Mouse (Mus musculus): ENCODE results near the gene Erfe. TPM values are rescaled to one million over a fixed set of nuclear protein-coding genes. Genes with fewer than 3 reads are reported as not detected.
A peak's percentile ranks its signal among the peaks of the same experiment; 100 is the strongest.

Erfe gene
- polyA plus RNA-seq (2012) = 2.2 and 2.4 TPM in 2 replicates

GRCm38 (mm10) chr1:91366215-91367108, at the start of gene Erfe:
Gene Erfe, plus strand, starts transcription at chr1:91366430.
- Histone ChIP-seq H3K4me1 (ENCODE audit: control insufficient read depth) (peaks cover 62% of the 10 kb centered on the region), H3K9me3 (ENCODE audit: control insufficient read depth, low read length) (peaks cover 8% of the 10 kb centered on the region), H3K27me3 (ENCODE audit: control insufficient read depth) (no peaks in the 10 kb centered on the region; the same call in none of the 2 replicates), H3K4me3 (replicated peaks) (peak within 1 kb of the TSS; percentile 84), H3K36me3 (ENCODE audit: control insufficient read depth) (peaks cover 45% of the 10 kb centered on the region)
- TF ChIP-seq GATA1 (IDR thresholded peaks at IDR 0.05; ENCODE audit: low read length) (no peak), TAL1 (IDR thresholded peaks at IDR 0.05; ENCODE audit: low read length) (no peak)

DNA sequence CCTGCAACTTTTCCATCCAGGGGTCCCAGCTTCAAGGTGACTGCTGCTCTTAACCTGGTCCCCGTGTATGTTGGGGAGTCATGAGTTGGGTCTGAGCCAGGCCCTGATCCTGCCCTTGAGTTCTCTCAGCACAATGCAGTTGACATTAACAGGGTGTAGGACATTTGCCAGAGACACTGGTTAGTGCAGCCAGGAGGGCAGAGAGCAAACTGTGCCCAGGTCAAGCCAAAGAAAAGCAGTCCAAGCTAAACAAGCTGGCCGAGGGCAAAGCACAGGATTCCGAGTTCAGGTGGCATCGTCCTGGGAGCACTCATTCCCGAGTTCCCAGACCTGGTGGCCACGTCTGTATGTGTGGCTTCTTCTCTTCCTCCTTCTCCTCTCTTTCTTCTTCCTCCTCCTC, 48.6 kb upstream of the Erfe start:
- Histone ChIP-seq H3K4me3 (replicated peaks) (no peak overlapping the region), H3K27me3 (ENCODE audit: control insufficient read depth) (no peaks in the 10 kb centered on the region), H3K36me3 (ENCODE audit: control insufficient read depth) (peaks cover 61% of the 10 kb centered on the region), H3K9me3 (ENCODE audit: control insufficient read depth, low read length) (no peaks in the 10 kb centered on the region), H3K4me1 (ENCODE audit: control insufficient read depth) (peaks cover 11% of the 10 kb centered on the region)
- TF ChIP-seq GATA1 (IDR thresholded peaks at IDR 0.05; ENCODE audit: low read length) (no peak), TAL1 (IDR thresholded peaks at IDR 0.05; ENCODE audit: low read length) (no peak)

DNA sequence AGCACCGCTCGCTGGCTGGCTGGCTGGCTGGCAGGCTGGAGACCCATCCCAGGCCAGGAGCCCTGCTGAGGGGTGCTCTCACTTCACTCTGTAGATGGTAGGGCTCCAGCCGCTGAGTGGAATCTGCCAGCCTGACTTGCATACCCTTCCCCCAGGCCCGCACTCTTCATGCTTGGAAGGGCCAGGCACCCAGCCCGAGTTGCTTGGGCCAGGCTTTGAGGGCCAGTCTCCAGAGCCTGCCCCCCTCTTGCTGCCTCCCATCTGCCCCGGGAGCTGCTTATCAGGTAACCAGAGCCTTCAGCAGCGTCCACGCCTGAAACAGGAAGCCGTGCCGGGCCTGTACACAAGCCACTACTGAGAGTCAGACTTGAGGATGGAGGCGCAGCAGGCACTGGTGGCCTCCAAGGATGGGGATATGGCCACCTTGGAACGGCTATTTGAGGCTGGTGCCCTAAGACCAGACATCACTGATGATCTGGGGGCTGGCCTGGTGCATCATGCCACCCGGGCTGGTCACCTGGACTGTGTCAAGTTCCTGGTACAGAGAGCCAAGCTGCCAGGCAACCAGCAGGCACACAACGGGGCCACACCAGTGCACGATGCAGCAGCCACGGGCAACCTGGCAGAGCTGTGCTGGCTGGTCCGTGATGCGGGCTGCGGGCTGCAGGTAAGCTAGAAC, 44.3 kb upstream of the Erfe start, which contains the start of gene Espnl:
Espnl (plus strand) TSS at position 316 of the 679 bp plus-strand sequence.
- no peak for TF ChIP-seq GATA1 (IDR thresholded peaks at IDR 0.05; ENCODE audit: low read length)
- TF ChIP-seq TAL1 (IDR thresholded peaks at IDR 0.05; ENCODE audit: low read length) = no peak
- Histone ChIP-seq H3K27me3 (ENCODE audit: control insufficient read depth) (no peaks in the 10 kb centered on the region), H3K4me3 (replicated peaks) (no peak within 1 kb of the TSS), H3K36me3 (ENCODE audit: control insufficient read depth) (peaks cover 22% of the 10 kb centered on the region), H3K4me1 (ENCODE audit: control insufficient read depth) (peaks cover 11% of the 10 kb centered on the region), H3K9me3 (ENCODE audit: control insufficient read depth, low read length) (no peaks in the 10 kb centered on the region)

DNA sequence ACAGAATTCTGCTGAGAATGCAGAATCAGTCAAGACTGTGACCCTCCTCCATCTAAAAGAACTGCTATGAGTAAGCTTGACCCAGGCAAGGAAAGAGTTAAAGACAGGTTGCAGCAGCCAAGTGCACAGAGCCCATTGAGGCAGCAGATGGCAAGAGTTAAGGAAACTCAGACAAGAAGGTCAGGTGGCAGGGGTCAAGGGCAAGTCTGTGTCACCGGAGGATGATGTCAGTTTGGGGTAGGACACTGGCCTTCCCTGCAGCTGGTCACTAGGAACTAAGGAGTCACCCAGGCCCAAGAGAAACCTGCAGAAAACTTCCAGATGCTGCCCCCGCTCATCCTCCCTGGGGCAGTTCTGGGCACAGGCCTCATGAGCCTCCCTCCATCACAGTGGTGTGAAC, 41.6 kb upstream of the Erfe start:
- H3K4me1 ChIP-seq (ENCODE audit: control insufficient read depth) = peaks cover 11% of the 10 kb centered on the region
- no peaks in the 10 kb centered on the region for H3K27me3 ChIP-seq (ENCODE audit: control insufficient read depth)
- no peaks in the 10 kb centered on the region for H3K9me3 ChIP-seq (ENCODE audit: control insufficient read depth, low read length)
- no peak overlapping the region for H3K4me3 ChIP-seq (replicated peaks)
- H3K36me3 ChIP-seq (ENCODE audit: control insufficient read depth) = peaks cover 4% of the 10 kb centered on the region; the same call in 1 of the 2 replicates
- TF ChIP-seq GATA1 (IDR thresholded peaks at IDR 0.05; ENCODE audit: low read length) (no peak), TAL1 (IDR thresholded peaks at IDR 0.05; ENCODE audit: low read length) (no peak)

DNA sequence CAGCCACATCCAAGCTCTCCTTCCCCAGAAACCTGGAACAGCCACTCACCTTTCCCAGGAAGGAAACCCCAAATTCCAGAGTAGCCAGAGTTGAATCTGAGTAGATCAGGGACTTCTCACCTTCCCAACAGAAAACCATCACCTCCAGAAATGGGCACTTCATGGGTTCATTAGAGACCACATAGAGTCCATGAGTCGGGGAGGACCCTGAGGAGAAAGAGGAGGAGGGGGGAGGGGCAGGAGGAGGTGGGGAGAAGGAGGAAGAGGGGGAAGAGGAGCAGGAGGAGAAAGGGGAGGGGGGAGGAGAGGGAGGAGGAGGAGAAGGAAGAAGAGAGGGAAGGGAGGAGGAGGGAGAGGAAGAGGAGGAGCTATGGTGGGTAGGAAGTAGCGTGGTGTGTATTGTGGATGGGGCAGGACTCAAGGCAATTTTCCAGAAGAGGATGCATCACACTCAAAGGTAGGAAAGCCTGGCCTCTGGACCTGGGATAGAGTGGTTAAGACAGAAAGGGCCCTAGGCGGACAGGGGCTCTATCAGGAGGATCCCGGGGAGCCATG, 40.7 kb upstream of the Erfe start:
- Histone ChIP-seq H3K27me3 (ENCODE audit: control insufficient read depth) (no peaks in the 10 kb centered on the region), H3K4me3 (replicated peaks) (no peak overlapping the region), H3K9me3 (ENCODE audit: control insufficient read depth, low read length) (no peaks in the 10 kb centered on the region), H3K4me1 (ENCODE audit: control insufficient read depth) (peaks cover 11% of the 10 kb centered on the region), H3K36me3 (ENCODE audit: control insufficient read depth) (no peaks in the 10 kb centered on the region)
- TF ChIP-seq GATA1 (IDR thresholded peaks at IDR 0.05; ENCODE audit: low read length) (no peak), TAL1 (IDR thresholded peaks at IDR 0.05; ENCODE audit: low read length) (no peak)

GRCm38 (mm10) chr1:91332102-91332501, 34.1 kb upstream of the Erfe start:
- H3K4me3 ChIP-seq (replicated peaks) = no peak overlapping the region
- H3K27me3 ChIP-seq (ENCODE audit: control insufficient read depth) = no peaks in the 10 kb centered on the region
- no peaks in the 10 kb centered on the region for H3K36me3 ChIP-seq (ENCODE audit: control insufficient read depth)
- TF ChIP-seq GATA1 (IDR thresholded peaks at IDR 0.05; ENCODE audit: low read length) (no peak), TAL1 (IDR thresholded peaks at IDR 0.05; ENCODE audit: low read length) (no peak)
- peaks cover 6% of the 10 kb centered on the region for H3K4me1 ChIP-seq (ENCODE audit: control insufficient read depth)
- H3K9me3 ChIP-seq (ENCODE audit: control insufficient read depth, low read length) = no peaks in the 10 kb centered on the region

DNA sequence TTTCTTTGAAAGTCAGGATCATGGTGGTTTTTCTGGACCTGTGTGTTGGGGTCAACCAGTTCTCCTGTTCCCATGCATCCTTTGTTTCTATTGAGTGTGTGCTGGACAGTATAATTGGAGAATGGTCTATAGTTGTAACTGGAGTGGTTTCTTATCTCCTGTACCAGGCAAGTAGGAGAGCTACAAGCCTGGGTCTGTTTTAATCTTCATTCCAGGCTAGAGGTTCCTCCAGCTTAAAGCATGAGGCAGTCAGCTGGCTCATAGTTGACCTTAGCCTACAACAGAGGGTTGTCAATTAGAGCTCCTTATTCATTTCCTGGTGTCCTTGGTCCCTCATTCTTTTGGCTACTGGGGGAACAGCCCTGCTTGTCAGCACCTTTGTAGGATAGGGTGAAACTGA, 32.6 kb upstream of the Erfe start:
- Histone ChIP-seq H3K27me3 (ENCODE audit: control insufficient read depth) (no peaks in the 10 kb centered on the region; the same call in 1 of the 2 replicates), H3K4me1 (ENCODE audit: control insufficient read depth) (peaks cover 6% of the 10 kb centered on the region), H3K4me3 (replicated peaks) (no peak overlapping the region), H3K9me3 (ENCODE audit: control insufficient read depth, low read length) (no peaks in the 10 kb centered on the region), H3K36me3 (ENCODE audit: control insufficient read depth) (no peaks in the 10 kb centered on the region)
- no peak for TF ChIP-seq TAL1 (IDR thresholded peaks at IDR 0.05; ENCODE audit: low read length)
- TF ChIP-seq GATA1 (IDR thresholded peaks at IDR 0.05; ENCODE audit: low read length) = no peak

GRCm38 (mm10) chr1:91337355-91337754, 28.9 kb upstream of the Erfe start:
- Histone ChIP-seq H3K9me3 (ENCODE audit: control insufficient read depth, low read length) (no peaks in the 10 kb centered on the region), H3K27me3 (ENCODE audit: control insufficient read depth) (peaks cover 7% of the 10 kb centered on the region), H3K36me3 (ENCODE audit: control insufficient read depth) (no peaks in the 10 kb centered on the region), H3K4me1 (ENCODE audit: control insufficient read depth) (peaks cover 6% of the 10 kb centered on the region), H3K4me3 (replicated peaks) (no peak overlapping the region)
- TF ChIP-seq TAL1 (IDR thresholded peaks at IDR 0.05; ENCODE audit: low read length) (no peak), GATA1 (IDR thresholded peaks at IDR 0.05; ENCODE audit: low read length) (no peak)

- Histone ChIP-seq H3K4me1 (ENCODE audit: control insufficient read depth) (no peaks in the 10 kb centered on the region), H3K27me3 (ENCODE audit: control insufficient read depth) (peaks cover 52% of the 10 kb centered on the region), H3K4me3 (replicated peaks) (no peak overlapping the region), H3K36me3 (ENCODE audit: control insufficient read depth) (no peaks in the 10 kb centered on the region), H3K9me3 (ENCODE audit: control insufficient read depth, low read length) (no peaks in the 10 kb centered on the region; the same call in 1 of the 2 replicates)
- TF ChIP-seq GATA1 (IDR thresholded peaks at IDR 0.05; ENCODE audit: low read length) = no peak
- TF ChIP-seq TAL1 (IDR thresholded peaks at IDR 0.05; ENCODE audit: low read length) = no peak
Measured at GRCm38 (mm10) chr1:91344001-91344400, 22.2 kb upstream of the Erfe start.

All from erythroblast, embryonic 14.5 days (primary cell).